Mouse (Mus musculus) left cerebral cortex, adult 2 months (tissue): ENCODE data around the gene Adarb1. TPM values are rescaled to one million over a fixed set of nuclear protein-coding genes. Genes with fewer than 3 reads are reported as not detected.

ENCODE experiments used
- DNase-seq, 2 experiments: peaks; one replicate each; pipeline ENCODE4 v3.0.0; 2021 to 2022; ENCODE audit warnings: low spot score in 2 of 2, mixed read lengths in 1 of 2; ENCODE audit errors: extremely low spot score in 1 of 2
- H3K27ac ChIP-seq: fragments of 200-600 bp; 2 replicates; pipeline ENCODE4 v1.8.1; 2022
- H3K4me3 ChIP-seq: fragments of 200-600 bp; 2 replicates; pipeline ENCODE4 v1.8.1; 2022
- CTCF ChIP-seq: fragments of 200-600 bp; IDR thresholded peaks from 2 replicates; pipeline ENCODE4 v1.8.1; 2022; ENCODE audit warnings: antibody characterized with exemption, mild to moderate bottlenecking, moderate library complexity
- intact Hi-C: fragments of 180-260 bp; cut with DNase I; formaldehyde crosslinking; loops from one replicate; pipeline ENCODE4 v1.15.1; 2025
- total RNA-seq, 2 experiments: library from RNA; stranded (reverse); gene quantifications; 2 replicates each; pipeline ENCODE4 v1.2.3; 2021

Gene Adarb1
- total RNA-seq, 2 experiments from 2014 or later: 139 to 152 TPM

- Histone ChIP-seq H3K27ac (no peak overlapping the region), H3K4me3 (peak overlapping the region; percentile 14; the same call in 1 of the 2 replicates)
- peak in 1 of 2 experiments; percentile 21 for DNase-seq
- TF ChIP-seq CTCF: no peak
- intact Hi-C loops: loop anchor here (5.0 kb wide), 2 partner anchors 50 to 415 kb away; no protein-coding TSS in a partner anchor
These were observed 166.1 kb downstream of the Adarb1 start for GRCm38 (mm10) chr10:77251784-77252539.

DNA sequence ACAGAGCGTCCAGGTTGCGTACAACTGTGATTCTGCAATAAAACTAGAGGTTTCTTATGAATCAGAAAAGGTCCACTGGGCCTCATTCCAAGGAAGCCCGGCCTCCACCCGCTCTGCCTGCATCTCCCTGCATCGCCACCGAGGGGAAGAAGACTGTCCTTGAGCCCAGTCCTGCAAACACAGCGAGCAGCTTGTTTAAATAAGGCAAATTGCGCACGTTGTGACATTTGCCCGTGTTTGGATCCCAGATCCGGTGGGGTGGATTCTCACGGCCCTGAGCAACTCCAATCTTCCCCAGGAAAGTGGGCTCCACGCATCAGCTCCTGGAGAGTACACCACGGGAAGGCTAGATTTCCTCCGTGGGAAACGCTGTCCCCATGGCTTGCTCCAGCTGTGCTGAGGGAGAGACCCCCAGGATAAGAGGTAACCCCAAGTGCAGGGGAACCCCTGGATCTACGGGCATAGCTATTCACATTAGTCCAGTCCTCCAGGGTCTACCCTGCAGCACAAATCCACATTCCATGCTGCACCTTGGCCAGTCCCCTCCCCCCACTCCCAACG lies 166.8 kb downstream of the Adarb1 start:
- no peak overlapping the region for H3K27ac ChIP-seq
- TF ChIP-seq CTCF: peak; percentile 18
- H3K4me3 ChIP-seq: peak overlapping the region; percentile 14; the same call in 1 of the 2 replicates

GRCm38 (mm10) chr10:77247707-77248106 lies 170.4 kb downstream of the Adarb1 start:
- no peak for TF ChIP-seq CTCF
- intact Hi-C loops: no loop called here

More for the DNA sequence above, 166.8 kb downstream of the Adarb1 start:
- DNase-seq: peak in 1 of 2 experiments; percentile 42
- intact Hi-C loops: loop anchor here (5.0 kb wide), 2 partner anchors 49 to 414 kb away; no protein-coding TSS in a partner anchor

DNA sequence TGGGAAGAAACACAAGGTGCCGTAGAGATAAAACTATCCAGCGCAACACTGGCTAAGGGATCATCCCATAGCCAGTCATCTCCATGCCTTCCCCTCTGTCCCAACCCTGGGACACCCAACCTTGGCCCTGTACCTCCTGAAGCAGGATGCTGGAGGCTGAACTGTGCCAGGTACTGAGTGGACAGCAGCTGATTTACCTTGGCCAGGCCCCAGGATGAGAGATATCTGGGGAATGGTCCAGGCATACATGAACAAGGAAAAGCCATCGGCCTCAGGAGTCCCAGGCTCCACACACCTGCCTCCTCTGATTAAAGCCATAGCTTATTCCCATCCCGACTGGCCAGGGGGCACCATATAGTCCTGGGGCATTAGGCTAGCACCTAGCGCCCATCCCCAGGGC lies 171.0 kb downstream of the Adarb1 start:
- intact Hi-C loops: no loop called here
- DNase-seq: no peak
- no peak for TF ChIP-seq CTCF
- no peak overlapping the region for H3K4me3 ChIP-seq
- no peak overlapping the region for H3K27ac ChIP-seq

More at GRCm38 (mm10) chr10:77247707-77248106, 170.4 kb downstream of the Adarb1 start:
- H3K4me3 ChIP-seq: no peak overlapping the region
- H3K27ac ChIP-seq: no peak overlapping the region
- DNase-seq: no peak

GRCm38 (mm10) chr10:77244777-77245176 lies 173.3 kb downstream of the Adarb1 start:
- no peak for TF ChIP-seq CTCF
- DNase-seq: no peak
- Histone ChIP-seq H3K4me3 (no peak overlapping the region), H3K27ac (no peak overlapping the region)
- intact Hi-C loops: no loop called here

GRCm38 (mm10) chr10:77243572-77244161 lies 174.4 kb downstream of the Adarb1 start:
- Histone ChIP-seq H3K27ac (no peak overlapping the region), H3K4me3 (no peak overlapping the region)
- no peak for DNase-seq
- TF ChIP-seq CTCF: no peak
- intact Hi-C loops: no loop called here

- DNase-seq: no peak
- H3K4me3 ChIP-seq: no peak overlapping the region
- no peak overlapping the region for H3K27ac ChIP-seq
- intact Hi-C loops: no loop called here
- TF ChIP-seq CTCF: no peak
These were observed 175.2 kb downstream of the Adarb1 start for GRCm38 (mm10) chr10:77242871-77243270.

GRCm38 (mm10) chr10:77242396-77242795 lies 175.7 kb downstream of the Adarb1 start:
- no peak for DNase-seq
- H3K27ac ChIP-seq: no peak overlapping the region
- no peak overlapping the region for H3K4me3 ChIP-seq
- TF ChIP-seq CTCF: no peak
- intact Hi-C loops: no loop called here

- DNase-seq: no peak
- Histone ChIP-seq H3K4me3 (no peak overlapping the region), H3K27ac (no peak overlapping the region)
- intact Hi-C loops: no loop called here
- no peak for TF ChIP-seq CTCF
These were observed 177.3 kb downstream of the Adarb1 start for GRCm38 (mm10) chr10:77240764-77241163.

Other genes with a start within 250 kb of the Adarb1 start
- 10 to 100 TPM; 37.6 to 38.2 TPM for gene Pofut2, start 159.1 kb downstream of the Adarb1 start, total RNA-seq
- gene Fam207a, start 97.5 kb upstream of the Adarb1 start, total RNA-seq: 10 to 100 TPM; 32.6 to 35.7 TPM
- 1 to 10 TPM; 3.0 to 3.5 TPM for gene Itgb2, start 112.0 kb upstream of the Adarb1 start, total RNA-seq
- gene Pttg1ip, start 163.4 kb upstream of the Adarb1 start, total RNA-seq: 10 to 100 TPM; 71.6 to 77.6 TPM
- gene Sumo3, start 187.8 kb upstream of the Adarb1 start, total RNA-seq: 100 to 1,000 TPM; 142 to 156 TPM
- 1 to 10 TPM; 2.0 to 5.3 TPM for gene Gm49325, start 187.9 kb upstream of the Adarb1 start, total RNA-seq
- 10 to 100 TPM; 47.4 to 48.0 TPM for gene Ube2g2, start 204.0 kb upstream of the Adarb1 start, total RNA-seq